Mouse (Mus musculus): ENCODE results near the gene Atf6b. TPM values are rescaled to one million over a fixed set of nuclear protein-coding genes. Genes with fewer than 3 reads are reported as not detected.

The Atf6b gene
- polyA plus RNA-seq, 1 experiment, result 38.3 TPM

GRCm38 (mm10) chr17:34676671-34677070 is 29.7 kb downstream of the Atf6b start:
- Histone ChIP-seq H3K4me3 (ENCODE audit: insufficient read depth, poor library complexity, severe bottlenecking) (no peak overlapping the region), H3K27me3 (ENCODE audit: control insufficient read depth, insufficient read depth, insufficient read length) (peaks cover 78% of the 10 kb centered on the region), H3K36me3 (ENCODE audit: control insufficient read depth, insufficient read depth) (no peaks in the 10 kb centered on the region), H3K79me2 (ENCODE audit: control insufficient read depth, insufficient read depth) (no peaks in the 10 kb centered on the region), H3ac (ENCODE audit: control insufficient read depth, insufficient read length, low read depth) (no peak overlapping the region), H3K79me3 (ENCODE audit: low read depth) (no peaks in the 10 kb centered on the region)
- TF ChIP-seq USF1 (IDR thresholded peaks at IDR 0.05; ENCODE audit: low read depth) (no peak), FOSL1 (IDR thresholded peaks at IDR 0.05; ENCODE audit: insufficient read depth, low read length, poor library complexity, severe bottlenecking) (no peak), CTCF (IDR thresholded peaks at IDR 0.05; ENCODE audit: control insufficient read depth, insufficient read depth, insufficient read length) (no peak), CEBPB (IDR thresholded peaks at IDR 0.05; ENCODE audit: low read depth) (no peak), MYOG (IDR thresholded peaks at IDR 0.05; ENCODE audit: control insufficient read depth, extremely low read depth, insufficient read length) (no peak), MAX (IDR thresholded peaks at IDR 0.05) (no peak), MYOD1 (IDR thresholded peaks at IDR 0.05; ENCODE audit: control insufficient read depth, insufficient read length, low read depth) (no peak)

- H3K79me2 ChIP-seq (ENCODE audit: control insufficient read depth, insufficient read depth), result no peaks in the 10 kb centered on the region
- no peak overlapping the region for H3K4me3 ChIP-seq (ENCODE audit: insufficient read depth, poor library complexity, severe bottlenecking)
- no peaks in the 10 kb centered on the region for H3K79me3 ChIP-seq (ENCODE audit: low read depth)
- H3ac ChIP-seq (ENCODE audit: control insufficient read depth, insufficient read length, low read depth), result no peak overlapping the region
- H3K27me3 ChIP-seq (ENCODE audit: control insufficient read depth, insufficient read depth, insufficient read length), result peaks cover 54% of the 10 kb centered on the region
- H3K36me3 ChIP-seq (ENCODE audit: control insufficient read depth, insufficient read depth), result no peaks in the 10 kb centered on the region
- TF ChIP-seq USF1 (IDR thresholded peaks at IDR 0.05; ENCODE audit: low read depth) (no peak), MYOD1 (IDR thresholded peaks at IDR 0.05; ENCODE audit: control insufficient read depth, insufficient read length, low read depth) (no peak), MAX (IDR thresholded peaks at IDR 0.05) (no peak), MYOG (IDR thresholded peaks at IDR 0.05; ENCODE audit: control insufficient read depth, extremely low read depth, insufficient read length) (no peak), CTCF (IDR thresholded peaks at IDR 0.05; ENCODE audit: control insufficient read depth, insufficient read depth, insufficient read length) (no peak), FOSL1 (IDR thresholded peaks at IDR 0.05; ENCODE audit: insufficient read depth, low read length, poor library complexity, severe bottlenecking) (no peak), CEBPB (IDR thresholded peaks at IDR 0.05; ENCODE audit: low read depth) (no peak)
Observed at GRCm38 (mm10) chr17:34680191-34680590, 33.2 kb downstream of the Atf6b start.

- H3ac ChIP-seq (ENCODE audit: control insufficient read depth, insufficient read length, low read depth), result no peak overlapping the region
- H3K4me3 ChIP-seq (ENCODE audit: insufficient read depth, poor library complexity, severe bottlenecking), result no peak overlapping the region
- no peak for TF ChIP-seq CTCF (IDR thresholded peaks at IDR 0.05; ENCODE audit: control insufficient read depth, insufficient read depth, insufficient read length)
- TF ChIP-seq USF1 (IDR thresholded peaks at IDR 0.05; ENCODE audit: low read depth), result no peak
- no peak for TF ChIP-seq FOSL1 (IDR thresholded peaks at IDR 0.05; ENCODE audit: insufficient read depth, low read length, poor library complexity, severe bottlenecking)
- no peaks in the 10 kb centered on the region for H3K79me3 ChIP-seq (ENCODE audit: low read depth)
- H3K27me3 ChIP-seq (ENCODE audit: control insufficient read depth, insufficient read depth, insufficient read length), result peaks cover 49% of the 10 kb centered on the region
- H3K79me2 ChIP-seq (ENCODE audit: control insufficient read depth, insufficient read depth), result no peaks in the 10 kb centered on the region
- no peaks in the 10 kb centered on the region for H3K36me3 ChIP-seq (ENCODE audit: control insufficient read depth, insufficient read depth)
Observed at GRCm38 (mm10) chr17:34680621-34681020, 33.7 kb downstream of the Atf6b start.

- no peak overlapping the region for H3ac ChIP-seq (ENCODE audit: control insufficient read depth, insufficient read length, low read depth)
- peaks cover 44% of the 10 kb centered on the region for H3K27me3 ChIP-seq (ENCODE audit: control insufficient read depth, insufficient read depth, insufficient read length)
- no peaks in the 10 kb centered on the region for H3K79me2 ChIP-seq (ENCODE audit: control insufficient read depth, insufficient read depth)
- no peak overlapping the region for H3K4me3 ChIP-seq (ENCODE audit: insufficient read depth, poor library complexity, severe bottlenecking)
- H3K79me3 ChIP-seq (ENCODE audit: low read depth), result no peaks in the 10 kb centered on the region
- peak; percentile 70 for TF ChIP-seq MAX (IDR thresholded peaks at IDR 0.05)
- TF ChIP-seq MYOD1 (IDR thresholded peaks at IDR 0.05; ENCODE audit: control insufficient read depth, insufficient read length, low read depth), result peak; percentile 33
- TF ChIP-seq FOSL1 (IDR thresholded peaks at IDR 0.05; ENCODE audit: insufficient read depth, low read length, poor library complexity, severe bottlenecking), result peak; percentile 89
- TF ChIP-seq MYOG (IDR thresholded peaks at IDR 0.05; ENCODE audit: control insufficient read depth, extremely low read depth, insufficient read length), result no peak
- H3K36me3 ChIP-seq (ENCODE audit: control insufficient read depth, insufficient read depth), result no peaks in the 10 kb centered on the region
Observed at GRCm38 (mm10) chr17:34681132-34681571, 34.2 kb downstream of the Atf6b start.

- no peak for TF ChIP-seq MAX (IDR thresholded peaks at IDR 0.05)
- TF ChIP-seq CTCF (IDR thresholded peaks at IDR 0.05; ENCODE audit: control insufficient read depth, insufficient read depth, insufficient read length), result peak; percentile 61
- Histone ChIP-seq H3K36me3 (ENCODE audit: control insufficient read depth, insufficient read depth) (no peaks in the 10 kb centered on the region), H3K79me3 (ENCODE audit: low read depth) (no peaks in the 10 kb centered on the region), H3K27me3 (ENCODE audit: control insufficient read depth, insufficient read depth, insufficient read length) (peaks cover 36% of the 10 kb centered on the region), H3K4me3 (ENCODE audit: insufficient read depth, poor library complexity, severe bottlenecking) (no peak overlapping the region), H3K79me2 (ENCODE audit: control insufficient read depth, insufficient read depth) (no peaks in the 10 kb centered on the region), H3ac (ENCODE audit: control insufficient read depth, insufficient read length, low read depth) (no peak overlapping the region)
Observed at GRCm38 (mm10) chr17:34681881-34682536, 35.1 kb downstream of the Atf6b start.

- H3ac ChIP-seq (ENCODE audit: control insufficient read depth, insufficient read length, low read depth), result no peak overlapping the region
- no peaks in the 10 kb centered on the region for H3K36me3 ChIP-seq (ENCODE audit: control insufficient read depth, insufficient read depth)
- no peaks in the 10 kb centered on the region for H3K79me3 ChIP-seq (ENCODE audit: low read depth)
- H3K27me3 ChIP-seq (ENCODE audit: control insufficient read depth, insufficient read depth, insufficient read length), result peaks cover 32% of the 10 kb centered on the region
- TF ChIP-seq CEBPB (IDR thresholded peaks at IDR 0.05; ENCODE audit: low read depth) (no peak), USF1 (IDR thresholded peaks at IDR 0.05; ENCODE audit: low read depth) (no peak), CTCF (IDR thresholded peaks at IDR 0.05; ENCODE audit: control insufficient read depth, insufficient read depth, insufficient read length) (no peak), MYOG (IDR thresholded peaks at IDR 0.05; ENCODE audit: control insufficient read depth, extremely low read depth, insufficient read length) (no peak), MYOD1 (IDR thresholded peaks at IDR 0.05; ENCODE audit: control insufficient read depth, insufficient read length, low read depth) (no peak), MAX (IDR thresholded peaks at IDR 0.05) (no peak), FOSL1 (IDR thresholded peaks at IDR 0.05; ENCODE audit: insufficient read depth, low read length, poor library complexity, severe bottlenecking) (no peak)
- no peak overlapping the region for H3K4me3 ChIP-seq (ENCODE audit: insufficient read depth, poor library complexity, severe bottlenecking)
- no peaks in the 10 kb centered on the region for H3K79me2 ChIP-seq (ENCODE audit: control insufficient read depth, insufficient read depth)
Observed at GRCm38 (mm10) chr17:34683179-34683578, 36.2 kb downstream of the Atf6b start.
